Mouse (Mus musculus) kidney, postnatal 25 days (tissue): ENCODE results near the gene Atp8a2.
"Not testable (repeated sequence)": the region's sequence is repeated elsewhere in the genome, so short reads cannot be mapped to it uniquely, and the experiment has no call there.

Experiments
- DNase-seq, 2 experiments: peaks; one replicate each; pipeline ENCODE4 v3.0.0; 2021; ENCODE audit warnings: mixed read lengths in 2 of 2

The Atp8a2 gene

DNA sequence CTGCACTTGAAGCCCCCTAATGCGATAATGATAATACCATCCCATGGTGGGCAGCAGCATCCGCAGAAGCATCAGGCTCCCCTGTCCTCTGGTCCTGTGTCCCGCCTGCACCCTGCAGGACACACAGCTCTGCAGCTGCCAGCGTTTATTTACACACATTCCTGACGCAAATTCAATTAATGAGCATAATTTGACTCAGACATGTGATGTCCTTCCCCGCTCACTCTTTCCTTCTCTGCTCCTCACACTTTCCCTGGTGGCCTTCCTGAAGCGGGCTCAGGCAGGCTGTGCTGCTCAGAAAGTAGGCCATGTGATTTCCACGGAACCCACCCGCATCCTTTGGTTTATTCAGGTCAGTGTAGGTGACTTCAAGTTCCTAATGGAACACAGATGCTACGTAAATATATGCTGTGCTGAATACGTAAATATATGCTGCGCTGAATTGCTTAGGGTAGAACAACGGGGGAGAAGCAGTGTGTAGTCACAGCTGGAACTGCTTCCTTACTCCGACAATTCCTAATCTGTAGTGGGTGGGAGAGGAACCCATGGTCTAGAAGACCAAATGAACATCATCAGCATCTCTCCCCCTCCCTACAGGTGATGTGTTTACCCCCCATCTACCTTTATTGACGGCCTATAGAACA, 437.7 kb downstream of the Atp8a2 start:
- DNase-seq, result peak; percentile 8 to 39

DNA sequence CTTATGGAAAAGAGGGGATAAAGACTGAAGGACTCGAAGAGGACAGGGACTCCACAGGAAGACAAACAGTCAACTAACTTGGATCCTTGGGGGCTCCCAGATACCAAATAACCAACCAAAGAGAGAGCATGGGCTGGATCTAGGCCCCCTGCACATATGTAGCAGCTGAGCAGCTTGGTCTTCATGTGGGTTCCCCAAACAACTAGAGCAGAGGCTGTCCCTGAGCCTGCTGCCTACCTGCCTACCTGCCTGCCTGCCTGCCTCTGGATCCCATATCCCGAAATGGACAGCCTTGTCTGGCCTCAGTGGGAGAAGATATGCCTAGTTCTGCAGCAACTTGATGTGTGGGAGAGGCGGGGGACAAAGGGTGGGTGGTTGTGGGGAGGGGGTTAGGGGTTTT, 444.6 kb downstream of the Atp8a2 start:
- DNase-seq, result no peak

DNA sequence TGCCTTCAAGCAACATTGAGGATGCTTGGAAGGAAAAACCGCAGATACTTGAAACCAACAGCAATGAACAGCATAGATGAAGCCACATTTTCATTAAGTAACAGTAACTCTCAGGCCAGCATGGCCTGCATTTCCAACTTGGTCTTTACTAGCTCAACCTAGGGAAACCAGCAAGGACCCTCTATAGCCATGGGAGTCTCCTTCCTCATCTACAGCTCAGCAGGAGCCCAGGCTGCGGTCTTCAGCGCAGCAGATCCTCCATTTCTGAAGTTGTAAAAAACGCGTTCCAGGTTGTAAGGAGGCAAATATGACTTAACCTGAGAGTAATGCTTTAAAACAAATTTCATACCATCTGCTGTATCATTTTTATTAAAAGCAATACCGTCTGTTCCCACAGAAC, 447.0 kb downstream of the Atp8a2 start:
- DNase-seq, result no peak

- DNase-seq, result no peak
Observed at GRCm38 (mm10) chr14:59745676-59746075, 451.3 kb downstream of the Atp8a2 start.

- DNase-seq, result no peak
Observed at GRCm38 (mm10) chr14:59741752-59742151, 455.2 kb downstream of the Atp8a2 start.

- DNase-seq, result no peak
Observed at GRCm38 (mm10) chr14:59739446-59739845, 457.5 kb downstream of the Atp8a2 start.

DNA sequence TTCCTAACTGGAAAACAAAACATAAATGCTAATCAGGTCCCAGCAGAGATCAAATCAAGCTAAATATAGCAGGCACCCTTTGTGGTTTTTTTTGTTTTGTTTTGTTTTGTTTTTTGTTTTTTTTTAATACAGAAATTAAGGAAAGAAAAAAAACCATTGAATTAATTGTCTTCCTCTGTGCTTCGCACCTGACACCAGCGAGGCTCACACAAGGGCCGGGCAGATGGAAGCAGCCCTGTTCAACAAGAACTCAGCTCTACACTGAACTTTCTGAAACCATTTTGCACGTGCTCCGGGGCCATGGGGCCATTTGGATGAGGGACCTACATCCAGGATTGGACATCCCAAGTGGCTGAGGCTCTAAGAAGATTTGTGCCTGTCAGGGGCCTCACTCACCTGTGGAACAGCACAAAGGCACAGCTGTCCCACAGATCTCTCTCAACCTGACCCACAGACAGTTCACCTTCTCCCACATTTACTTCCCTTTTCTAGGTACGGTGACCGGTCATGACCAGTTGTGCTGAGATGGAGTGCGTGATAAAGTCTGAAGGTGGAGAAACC, 459.2 kb downstream of the Atp8a2 start:
- DNase-seq, result no peak

- no peak for DNase-seq
Observed at GRCm38 (mm10) chr14:59736861-59737700, 459.9 kb downstream of the Atp8a2 start.

GRCm38 (mm10) chr14:59730043-59730390, 467.0 kb downstream of the Atp8a2 start:
- DNase-seq, result no peak

- no peak for DNase-seq
Observed at GRCm38 (mm10) chr14:59729298-59730042, 467.5 kb downstream of the Atp8a2 start.

DNA sequence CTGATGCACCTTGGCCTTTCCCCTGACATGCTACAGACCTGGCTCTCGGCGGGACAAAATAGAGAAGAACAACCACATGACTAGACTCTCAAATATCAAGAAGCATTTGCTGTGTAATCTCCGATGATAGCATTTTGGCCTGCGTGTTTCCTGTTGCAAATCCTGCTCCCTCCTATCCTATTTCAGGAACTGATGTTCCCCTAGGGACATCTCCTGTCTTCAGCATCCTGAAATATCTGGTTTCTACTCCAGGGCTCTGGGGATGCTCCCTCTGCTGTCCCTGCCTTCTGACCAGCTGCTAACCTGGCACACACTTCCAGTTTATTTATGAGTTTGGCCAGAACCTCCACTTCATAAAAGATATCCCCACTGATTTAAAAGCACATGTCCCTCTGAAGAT, 470.0 kb downstream of the Atp8a2 start:
- no peak for DNase-seq

DNA sequence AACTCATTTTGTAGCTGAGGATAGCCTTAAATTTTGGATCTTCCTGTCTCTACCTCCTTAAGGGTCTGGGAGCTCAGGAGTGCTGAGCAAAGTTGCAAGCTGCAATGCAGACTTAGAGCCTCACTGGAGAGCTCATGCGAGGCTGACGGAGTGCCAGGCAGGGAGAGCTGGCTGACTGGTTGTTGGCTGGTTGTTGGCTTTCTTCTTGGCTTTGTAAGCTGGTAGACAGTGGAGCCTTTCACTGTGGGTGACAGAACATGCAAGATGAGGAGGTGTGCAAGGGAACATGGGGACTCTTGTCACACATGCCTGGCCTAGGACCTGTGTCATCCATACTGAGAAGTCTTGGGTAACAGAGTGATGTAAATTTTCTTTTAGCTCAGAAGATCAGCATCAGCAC, 473.8 kb downstream of the Atp8a2 start:
- no peak for DNase-seq

GRCm38 (mm10) chr14:59721957-59722356, 475.0 kb downstream of the Atp8a2 start:
- DNase-seq, result peak in 1 of 2 experiments; percentile 13

GRCm38 (mm10) chr14:59721356-59721755, 475.6 kb downstream of the Atp8a2 start:
- DNase-seq, result no peak

DNA sequence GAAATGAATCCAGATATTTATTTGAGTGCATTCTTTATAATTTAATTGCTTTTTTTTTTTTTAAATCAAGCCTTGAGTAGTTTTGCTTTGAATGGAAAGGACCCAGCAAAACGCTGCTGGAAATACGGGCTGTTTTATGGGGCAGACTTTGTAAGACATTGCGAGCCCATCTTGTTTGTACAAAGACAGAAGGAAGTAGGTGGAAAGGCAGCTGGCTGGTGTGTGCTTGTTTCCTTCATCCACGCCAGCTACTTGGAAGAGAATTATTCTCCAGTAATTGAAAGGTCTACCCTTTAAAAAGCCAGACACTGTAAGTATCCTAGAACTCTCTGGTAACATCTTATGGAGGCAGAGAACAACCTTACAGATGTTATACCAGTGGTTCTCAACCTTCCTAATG, 476.6 kb downstream of the Atp8a2 start:
- DNase-seq, result no peak

- not testable (repeated sequence) for DNase-seq
Observed at GRCm38 (mm10) chr14:59716443-59717085, 480.4 kb downstream of the Atp8a2 start.

- no peak for DNase-seq
Observed at GRCm38 (mm10) chr14:59715695-59716442, 481.1 kb downstream of the Atp8a2 start.

DNA sequence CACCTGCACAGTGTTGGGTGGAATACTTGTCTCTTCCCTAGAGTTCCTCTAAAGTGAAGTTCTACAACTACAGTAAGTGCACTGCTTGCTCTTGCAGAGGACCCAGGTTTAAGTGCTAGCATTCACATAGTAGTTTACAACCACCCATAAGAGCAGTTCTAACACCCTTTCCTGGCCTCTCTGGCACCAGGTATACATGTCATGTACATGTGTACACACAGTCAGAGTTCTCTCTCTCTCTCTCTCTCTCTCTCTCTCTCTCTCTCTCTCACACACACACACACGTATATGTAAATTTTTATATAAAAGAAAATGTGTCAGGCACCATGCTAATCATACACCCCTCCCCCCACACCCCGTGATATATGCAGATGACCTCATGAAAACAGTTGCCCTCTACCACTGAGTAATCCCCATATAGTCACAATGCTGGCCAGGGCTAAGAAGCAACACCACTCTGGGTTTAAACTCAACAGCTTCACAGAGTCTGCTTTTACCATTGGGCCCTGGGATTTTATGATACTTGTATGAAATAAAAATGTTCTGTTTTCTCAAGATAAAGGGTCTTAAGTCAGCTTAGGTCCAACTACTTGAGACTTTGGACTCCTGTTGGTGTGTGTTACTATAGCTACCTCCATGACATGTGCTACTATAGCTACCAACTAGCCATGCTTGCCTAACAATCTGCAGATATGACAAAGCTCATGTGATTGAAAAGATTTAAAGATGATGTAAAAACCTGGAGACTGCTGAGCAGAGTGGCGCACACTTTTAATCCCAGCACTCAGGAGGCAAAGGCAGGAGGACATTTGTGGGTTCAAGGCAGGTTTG, 487.3 kb downstream of the Atp8a2 start:
- DNase-seq, result no peak

DNA sequence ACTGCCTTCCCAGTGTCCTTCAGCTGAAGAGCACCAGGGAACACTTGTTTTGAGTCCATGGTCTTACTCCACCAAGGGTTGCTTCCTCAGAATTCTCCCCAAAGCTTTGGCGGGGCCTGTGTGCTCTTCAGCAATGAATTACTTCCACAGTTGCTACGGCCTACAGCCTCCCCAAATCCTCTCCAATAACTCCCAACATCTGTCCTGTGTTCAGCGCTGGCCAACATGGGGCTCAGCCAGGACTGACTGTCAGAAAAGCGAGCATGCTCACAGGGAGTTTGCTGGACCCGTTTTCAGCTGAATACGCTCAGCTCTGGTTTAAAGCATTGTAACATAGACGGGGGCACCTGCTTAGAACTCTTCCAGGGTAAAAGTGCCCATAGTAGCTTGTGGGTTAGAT, 489.0 kb downstream of the Atp8a2 start:
- no peak for DNase-seq

GRCm38 (mm10) chr14:59705326-59706058, 491.5 kb downstream of the Atp8a2 start:
- no peak for DNase-seq
